Mouse (Mus musculus): ENCODE results near the gene Kcnab2.

GRCm38 (mm10) chr4:152465116-152465515 is 12.6 kb downstream of the Kcnab2 start:
- TF ChIP-seq POLR2A (IDR thresholded peaks at IDR 0.05; ENCODE audit: control insufficient read depth, low read depth, low read length) (no peak), CTCF (IDR thresholded peaks at IDR 0.05; ENCODE audit: control insufficient read depth, insufficient read depth, insufficient replicate concordance, low read depth, low read length) (no peak)
